Mouse (Mus musculus) retina, postnatal 1 day (tissue): Measurements from ENCODE around the gene Cfap43.

Experiments
- DNase-seq: peaks from one replicate; pipeline ENCODE4 v3.0.0-alpha.2; 2012

The Cfap43 gene

DNA sequence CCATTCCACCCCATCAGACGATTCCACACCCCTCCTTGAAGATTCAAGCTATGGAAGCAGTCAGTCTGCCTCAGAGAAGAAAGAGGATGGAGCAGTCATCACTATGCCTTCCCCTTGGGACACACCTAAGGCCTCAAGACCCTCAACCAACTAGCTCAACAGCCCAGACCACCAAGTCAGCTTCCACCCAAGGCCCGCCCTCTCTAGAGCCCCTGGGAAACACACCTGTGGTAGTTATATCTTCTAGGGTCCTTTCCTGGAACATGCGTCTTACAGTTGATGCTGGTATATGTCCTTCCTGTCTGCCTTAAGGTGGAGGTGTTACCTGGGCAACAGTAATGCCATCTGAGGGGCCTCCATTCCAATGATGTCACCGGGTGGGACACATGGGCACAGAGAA, 4.9 kb downstream of the Cfap43 start:
- DNase-seq: no peak

DNA sequence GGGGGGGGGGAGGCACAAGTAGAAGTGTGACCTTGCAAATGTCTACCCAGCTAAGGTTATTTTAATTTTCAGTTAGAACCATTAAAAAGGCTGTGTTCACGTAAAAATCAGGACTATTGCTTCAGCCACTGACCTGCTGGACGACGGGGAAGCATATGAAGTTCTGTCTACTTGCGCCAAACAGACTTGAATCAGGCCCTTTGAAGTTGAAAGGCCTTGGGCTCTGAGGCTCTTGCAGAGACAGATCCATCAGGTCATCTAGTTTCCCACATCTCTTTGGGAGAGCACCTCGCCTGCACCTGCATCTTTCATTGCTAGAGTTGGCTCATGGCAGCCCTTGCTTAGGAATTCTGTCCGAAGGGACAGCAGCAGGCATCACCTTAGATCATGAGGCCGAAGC, 5.7 kb downstream of the Cfap43 start:
- DNase-seq: no peak

GRCm38 (mm10) chr19:47910751-47911150, 8.3 kb downstream of the Cfap43 start:
- no peak for DNase-seq

GRCm38 (mm10) chr19:47910117-47910618, 8.9 kb downstream of the Cfap43 start:
- no peak for DNase-seq

DNA sequence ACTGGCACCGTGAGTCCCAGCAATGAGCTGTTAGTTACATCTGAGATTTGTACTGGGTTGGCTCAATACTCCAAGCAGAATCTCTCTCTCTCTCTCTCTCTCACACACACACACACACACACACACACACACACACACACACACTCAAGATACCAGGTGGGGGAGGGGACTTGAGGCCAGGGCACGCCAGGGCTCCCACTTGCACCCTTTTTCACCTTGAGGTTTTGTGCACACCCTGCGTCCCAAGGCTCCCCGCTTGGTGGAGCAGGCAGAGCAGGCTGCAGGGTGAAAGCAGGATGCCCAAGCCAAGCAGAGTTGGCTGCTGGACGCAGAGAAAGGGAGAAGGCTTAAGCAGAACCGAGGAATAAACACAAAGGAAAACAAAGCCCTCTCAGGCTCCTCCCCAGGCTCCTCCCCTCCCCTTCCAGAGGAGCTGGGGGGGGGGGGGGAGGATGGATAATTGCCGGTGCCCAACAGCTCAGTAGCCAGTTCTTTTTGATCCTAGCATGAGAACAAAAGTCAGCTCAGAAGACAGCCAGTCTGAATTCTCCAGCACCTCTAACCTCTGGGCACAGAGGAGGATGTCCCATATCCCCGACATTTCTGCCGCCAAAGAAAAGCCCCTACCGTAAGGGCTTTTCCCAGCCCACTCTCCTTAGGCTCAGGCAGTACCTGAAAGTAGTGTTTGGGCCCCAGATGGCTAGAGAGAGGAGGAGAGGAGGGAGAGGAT, 9.5 kb downstream of the Cfap43 start:
- peak; percentile 86 for DNase-seq

- no peak for DNase-seq
Observed at GRCm38 (mm10) chr19:47908961-47909371, 10.1 kb downstream of the Cfap43 start.

GRCm38 (mm10) chr19:47907596-47907995, 11.5 kb downstream of the Cfap43 start:
- no peak for DNase-seq

- DNase-seq: no peak
Observed at GRCm38 (mm10) chr19:47905603-47906002, 13.5 kb downstream of the Cfap43 start.

GRCm38 (mm10) chr19:47905081-47905480, 14.0 kb downstream of the Cfap43 start:
- DNase-seq: no peak

GRCm38 (mm10) chr19:47903679-47904078, 15.4 kb downstream of the Cfap43 start:
- DNase-seq: peak; percentile 62

- no peak for DNase-seq
Observed at GRCm38 (mm10) chr19:47902316-47903201, 16.5 kb downstream of the Cfap43 start.

- no peak for DNase-seq
Observed at GRCm38 (mm10) chr19:47900558-47900957, 18.5 kb downstream of the Cfap43 start.

GRCm38 (mm10) chr19:47900012-47900411, 19.1 kb downstream of the Cfap43 start:
- no peak for DNase-seq

DNA sequence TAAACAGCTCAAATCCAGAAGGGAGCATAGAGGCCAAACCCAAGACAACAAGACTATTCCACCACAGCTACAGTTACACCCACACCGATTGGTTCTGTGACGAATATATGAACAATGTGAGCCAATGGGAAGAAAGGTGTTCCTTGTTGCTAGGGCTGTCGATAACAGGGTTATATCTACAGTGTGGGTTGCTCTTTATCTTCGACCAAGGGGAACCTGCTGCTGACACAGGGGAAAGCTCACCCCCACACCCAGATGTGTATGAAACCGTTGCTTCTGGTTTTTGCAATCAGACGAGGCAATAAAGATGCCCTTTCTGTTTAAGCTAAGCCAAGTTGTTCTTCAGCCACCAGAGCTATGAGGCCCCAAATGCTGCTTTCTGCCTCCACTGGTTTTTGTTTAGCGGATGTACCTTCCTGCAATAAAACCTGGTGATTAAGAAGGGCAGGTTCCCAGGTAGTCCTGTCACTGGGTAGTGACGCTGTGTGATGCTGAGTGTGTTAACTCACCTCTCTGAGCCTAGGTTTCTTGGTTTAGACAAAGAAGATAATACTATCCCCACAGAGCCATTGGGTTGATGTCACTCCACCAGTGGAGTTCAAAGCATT, 20.5 kb downstream of the Cfap43 start:
- DNase-seq: no peak

- DNase-seq: no peak
Observed at GRCm38 (mm10) chr19:47893092-47893491, 26.0 kb downstream of the Cfap43 start.

DNA sequence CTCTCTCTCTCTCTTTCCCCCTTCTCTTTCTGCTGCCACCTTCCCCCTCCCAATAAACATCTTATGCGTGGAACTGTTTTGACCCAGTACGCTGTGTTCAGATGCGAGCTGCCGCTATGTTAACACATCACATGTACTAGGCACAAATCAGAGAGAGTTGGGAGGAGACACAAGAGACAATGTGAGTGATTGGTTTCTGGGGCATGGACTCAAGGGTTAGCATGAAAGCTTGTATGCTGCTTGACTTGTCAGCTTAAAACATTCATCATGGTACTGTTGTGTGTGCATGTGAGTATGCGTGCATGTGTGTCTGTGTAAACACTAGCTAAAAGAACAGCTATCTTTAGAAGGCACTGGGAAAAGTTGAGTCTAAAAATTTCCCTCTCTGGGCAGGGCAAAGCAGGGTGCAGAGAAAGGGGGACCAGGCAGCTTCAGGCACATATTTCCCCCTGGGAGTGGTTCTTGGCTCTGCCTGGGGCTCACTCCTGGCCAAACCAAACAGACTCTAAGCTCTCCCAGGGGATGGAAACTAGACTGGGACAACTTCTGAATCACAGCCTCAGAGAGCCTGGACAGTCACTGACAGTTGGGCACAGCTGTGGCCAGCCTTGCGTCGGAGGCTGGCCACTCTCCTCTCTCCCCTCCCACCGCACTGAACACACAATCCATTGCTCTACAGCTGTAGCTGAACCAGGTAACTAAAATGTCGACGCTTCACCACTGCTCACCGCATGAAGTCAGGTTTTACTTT, 27.4 kb downstream of the Cfap43 start:
- DNase-seq: no peak

- no peak for DNase-seq
Observed at GRCm38 (mm10) chr19:47890489-47891130, 28.5 kb downstream of the Cfap43 start.

DNA sequence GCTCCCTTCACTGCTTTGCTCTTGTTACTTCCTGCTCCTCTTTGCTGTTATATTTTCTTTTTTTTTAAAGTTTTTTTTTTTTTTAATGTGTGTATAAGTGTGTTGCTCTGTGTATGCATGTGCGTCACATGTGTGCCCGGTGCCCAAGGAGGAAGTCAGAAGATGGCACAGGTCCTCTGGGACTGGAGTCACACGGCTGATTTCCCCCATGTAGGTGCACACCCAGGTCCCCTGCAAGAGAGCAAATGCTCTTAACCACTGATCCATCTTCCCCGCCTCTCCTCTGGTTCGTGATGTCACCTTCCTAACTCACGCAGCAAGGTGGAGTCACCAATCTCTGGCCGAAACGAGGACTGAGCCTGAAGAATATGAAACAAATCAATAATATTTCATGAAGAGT, 31.1 kb downstream of the Cfap43 start:
- DNase-seq: no peak

- no peak for DNase-seq
Observed at GRCm38 (mm10) chr19:47887417-47887816, 31.7 kb downstream of the Cfap43 start.

DNA sequence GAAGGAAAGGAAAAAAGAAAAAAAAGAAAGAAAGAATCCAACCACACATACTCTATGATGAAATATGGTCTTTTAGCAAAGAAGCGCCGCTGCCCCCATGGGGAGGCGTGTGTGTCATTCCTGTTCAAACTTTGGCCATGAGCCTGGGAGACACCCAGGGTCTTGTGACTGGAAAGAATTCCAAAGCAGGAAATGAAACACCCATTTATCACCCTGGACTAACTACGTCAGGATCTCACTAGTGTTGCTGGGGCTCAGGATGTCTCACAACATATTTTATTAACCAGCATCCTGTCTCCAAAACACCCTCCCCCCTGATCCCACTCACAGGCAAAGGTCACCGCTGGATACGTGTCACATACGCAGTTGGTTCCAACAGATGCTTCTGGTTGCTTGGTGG, 32.5 kb downstream of the Cfap43 start:
- DNase-seq: no peak

GRCm38 (mm10) chr19:47885886-47886285, 33.2 kb downstream of the Cfap43 start:
- DNase-seq: no peak

DNA sequence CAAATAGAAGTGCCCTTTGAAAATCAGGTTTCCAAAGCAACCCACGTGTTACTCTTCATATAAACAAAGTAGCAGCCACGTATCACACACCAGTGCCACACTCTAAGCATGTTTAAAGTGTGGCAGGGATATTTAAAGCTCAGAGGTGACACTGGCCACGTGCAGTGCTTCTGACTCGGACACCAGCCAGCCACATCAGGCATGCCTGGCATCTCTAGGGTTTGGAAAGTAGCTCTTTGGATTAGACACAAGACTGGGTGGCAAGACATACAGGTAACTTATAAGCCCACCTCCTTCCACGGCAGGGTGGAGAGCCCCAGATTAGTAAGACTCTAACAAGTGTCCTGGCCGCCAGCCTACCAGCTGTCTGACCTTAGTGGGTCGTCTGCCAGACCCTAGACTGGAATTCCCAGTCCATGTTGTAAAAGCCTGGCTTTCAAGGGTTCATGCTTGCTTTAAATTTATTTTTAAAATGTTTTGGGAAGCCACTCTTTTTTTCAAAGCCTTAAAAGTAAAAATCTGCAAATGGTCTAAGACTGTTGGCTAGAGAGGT, 33.8 kb downstream of the Cfap43 start:
- DNase-seq: no peak
